Mouse (Mus musculus) heart, embryonic 10.5 days (tissue): ENCODE results near the gene Anks4b. TPM values are rescaled to one million over a fixed set of nuclear protein-coding genes. Genes with fewer than 3 reads are reported as not detected.

Source experiments
- DNase-seq: peaks from one replicate; pipeline ENCODE4 v3.0.0-alpha.2; 2017; ENCODE audit warnings: low spot score
- H3K27ac ChIP-seq: fragments of 300-500 bp; sonication (generic); 2 replicates; pipeline ENCODE4 v1.5.1; 2016; ENCODE audit warnings: mild to moderate bottlenecking
- H3K27me3 ChIP-seq: fragments of 300-500 bp; sonication (generic); 2 replicates; pipeline ENCODE4 v1.6.1; 2016; ENCODE audit warnings: mild to moderate bottlenecking; ENCODE audit not compliant: poor library complexity, insufficient read depth, severe bottlenecking
- H3K36me3 ChIP-seq: fragments of 300-500 bp; sonication (generic); 2 replicates; pipeline ENCODE4 v1.6.1; 2016; ENCODE audit warnings: mild to moderate bottlenecking, moderate library complexity
- H3K4me1 ChIP-seq: fragments of 300-500 bp; sonication (generic); 2 replicates; pipeline ENCODE4 v1.6.1; 2016; ENCODE audit warnings: mild to moderate bottlenecking
- H3K4me3 ChIP-seq: fragments of 300-500 bp; sonication (generic); 2 replicates; pipeline ENCODE4 v1.5.1; 2016; ENCODE audit warnings: mild to moderate bottlenecking, moderate library complexity
- H3K9me3 ChIP-seq: fragments of 300-500 bp; sonication (generic); 2 replicates; pipeline ENCODE4 v1.6.1; 2016; ENCODE audit warnings: mild to moderate bottlenecking, moderate library complexity
- WGBS: fragments of 180-500 bp; shearing (Covaris S2); methylation state at CpG from one replicate; pipeline ENCODE4 v1.1.7; 2016; 5-methylcytosine and 5-hydroxymethylcytosine counted together
- polyA plus RNA-seq: library from polyadenylated mRNA; unstranded; fragments of >200 nt; fragmentation: Nextera tagmentation; extraction: Ambion mirVana; gene quantifications from 2 replicates; pipeline ENCODE4 v1.2.1, GENCODE M21; 2016

Anks4b gene
- polyA plus RNA-seq, 1 experiment from 2014 or later, result 0.06 TPM

GRCm38 (mm10) chr7:120192816-120193215, 19.2 kb downstream of the Anks4b start:
- Histone ChIP-seq H3K4me1 (no peaks in the 10 kb centered on the region), H3K27me3 (no peaks in the 10 kb centered on the region), H3K9me3 (no peaks in the 10 kb centered on the region), H3K27ac (no peak overlapping the region), H3K4me3 (no peak overlapping the region), H3K36me3 (no peaks in the 10 kb centered on the region)
- 66% methylated on average over 6 of the region's 6 CpGs for WGBS
- no peak for DNase-seq

DNA sequence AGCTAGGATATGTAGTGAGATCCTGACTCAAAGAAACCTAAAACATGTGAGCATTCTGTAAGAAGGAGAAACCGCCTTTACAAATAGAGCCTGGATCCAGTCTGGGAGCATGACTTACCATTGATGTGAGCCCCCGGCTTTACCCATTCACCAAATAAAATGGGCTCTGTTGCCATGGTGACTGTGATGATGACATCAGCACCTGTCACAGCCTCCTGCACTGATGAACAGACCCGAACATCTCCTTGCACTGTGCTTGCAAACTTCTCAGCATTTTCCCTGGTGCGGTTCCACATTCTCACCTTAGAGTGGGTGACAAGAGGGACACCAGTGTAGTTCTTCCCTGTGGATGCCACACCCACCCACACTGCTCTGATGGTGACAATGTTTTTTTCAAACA, 21.5 kb downstream of the Anks4b start:
- no peak overlapping the region for H3K4me3 ChIP-seq
- no peaks in the 10 kb centered on the region for H3K36me3 ChIP-seq
- no peak overlapping the region for H3K27ac ChIP-seq
- H3K4me1 ChIP-seq, result no peaks in the 10 kb centered on the region
- WGBS, result 81% methylated on average over 4 of the region's 4 CpGs
- no peaks in the 10 kb centered on the region for H3K9me3 ChIP-seq
- DNase-seq, result no peak
- peaks cover 12% of the 10 kb centered on the region for H3K27me3 ChIP-seq

GRCm38 (mm10) chr7:120201231-120201744, 27.6 kb downstream of the Anks4b start:
- WGBS, result 4% methylated on average over 14 of the region's 14 CpGs
- H3K4me3 ChIP-seq, result peak overlapping the region; percentile 50
- peaks cover 45% of the 10 kb centered on the region for H3K27me3 ChIP-seq
- H3K36me3 ChIP-seq, result no peaks in the 10 kb centered on the region
- DNase-seq, result no peak
- H3K9me3 ChIP-seq, result no peaks in the 10 kb centered on the region
- no peak overlapping the region for H3K27ac ChIP-seq
- H3K4me1 ChIP-seq, result peaks cover 12% of the 10 kb centered on the region

GRCm38 (mm10) chr7:120201771-120202170, 28.1 kb downstream of the Anks4b start, which contains the start of gene Crym:
TSS of gene Crym (minus strand) at chr7:120202111.
- Histone ChIP-seq H3K27me3 (peaks cover 45% of the 10 kb centered on the region), H3K27ac (0 out of 2 replicates have a peak within 1 kb of the TSS, but pooled peaks have one; percentile 32), H3K4me1 (peaks cover 12% of the 10 kb centered on the region), H3K36me3 (no peaks in the 10 kb centered on the region), H3K9me3 (no peaks in the 10 kb centered on the region), H3K4me3 (peak within 1 kb of the TSS; percentile 50)
- 2% methylated on average over 26 of the region's 26 CpGs for WGBS
- DNase-seq, result no peak

DNA sequence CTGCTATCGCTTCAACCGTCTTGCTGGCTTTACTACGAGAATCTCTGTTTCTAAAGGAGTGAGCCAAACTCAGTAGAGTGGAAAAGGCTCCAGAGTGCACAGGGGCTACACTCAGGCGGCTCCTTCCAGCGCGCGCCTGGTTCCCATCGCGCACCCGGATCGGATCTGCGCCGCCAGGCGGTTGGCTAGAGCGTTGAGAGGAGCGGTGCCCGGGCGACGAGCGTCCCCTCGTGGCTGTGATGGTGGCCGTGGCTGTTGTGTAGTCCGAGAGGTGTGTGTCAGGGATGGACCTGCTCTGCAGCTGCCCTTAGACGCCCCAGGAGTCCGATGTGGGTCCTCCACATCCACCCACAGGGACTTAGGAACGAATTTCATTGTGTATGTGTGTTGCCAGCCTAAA, 30.1 kb downstream of the Anks4b start, which contains the start of gene Abca14:
Gene Abca14, plus strand, starts transcription at position 173 of the 400 bp plus-strand sequence.
- Histone ChIP-seq H3K4me3 (no peak within 1 kb of the TSS), H3K27me3 (peaks cover 45% of the 10 kb centered on the region), H3K9me3 (no peaks in the 10 kb centered on the region), H3K4me1 (peaks cover 12% of the 10 kb centered on the region), H3K36me3 (no peaks in the 10 kb centered on the region), H3K27ac (no peak within 1 kb of the TSS)
- peak; percentile 81 for DNase-seq
- WGBS, result 5% methylated on average over 26 of the region's 26 CpGs

DNA sequence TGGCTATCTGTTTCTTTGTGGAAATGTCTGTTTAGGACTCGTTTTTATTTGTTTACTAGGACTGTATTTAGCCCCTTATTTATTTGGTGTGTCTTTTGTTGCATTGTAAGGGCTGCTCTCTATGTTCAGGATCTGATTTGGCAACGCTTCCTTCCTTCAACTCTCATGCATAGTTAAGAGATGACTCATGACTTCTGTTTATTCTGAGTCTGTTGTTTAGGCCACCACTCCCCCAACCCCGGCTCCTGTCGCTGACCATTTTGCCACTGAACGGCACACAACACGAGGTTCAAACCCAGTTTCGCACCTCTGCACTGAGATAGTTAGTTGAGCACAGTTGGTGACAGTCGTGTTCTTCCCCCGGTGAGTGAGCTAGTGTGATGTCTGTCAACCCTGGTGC, 32.3 kb downstream of the Anks4b start:
- Histone ChIP-seq H3K36me3 (no peaks in the 10 kb centered on the region), H3K4me1 (peaks cover 10% of the 10 kb centered on the region), H3K4me3 (no peak overlapping the region), H3K27ac (no peak overlapping the region), H3K9me3 (no peaks in the 10 kb centered on the region), H3K27me3 (peaks cover 26% of the 10 kb centered on the region)
- 36% methylated on average over 9 of the region's 9 CpGs for WGBS
- DNase-seq, result no peak

DNA sequence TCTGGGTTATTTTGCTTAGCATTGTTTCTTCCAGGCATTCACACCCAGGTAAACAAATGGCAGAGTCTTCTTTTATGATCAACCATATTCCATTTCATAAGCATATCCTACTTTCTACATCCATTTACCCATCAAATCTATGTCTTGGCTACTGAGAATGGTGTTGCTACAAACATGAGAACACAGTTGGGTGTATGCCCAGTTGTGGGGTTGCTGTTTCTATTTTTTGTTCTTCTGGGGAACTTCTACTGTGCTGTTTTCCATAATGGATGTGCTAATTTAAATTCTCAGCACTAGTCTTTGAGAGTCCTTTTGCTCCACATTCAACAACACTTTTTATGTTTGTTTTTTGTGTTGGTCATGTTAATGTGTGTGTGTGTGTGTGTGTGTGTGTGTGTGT, 54.9 kb downstream of the Anks4b start:
- Histone ChIP-seq H3K36me3 (no peaks in the 10 kb centered on the region), H3K27ac (no peak overlapping the region), H3K9me3 (no peaks in the 10 kb centered on the region), H3K27me3 (no peaks in the 10 kb centered on the region), H3K4me3 (no peak overlapping the region), H3K4me1 (no peaks in the 10 kb centered on the region)
- DNase-seq, result no peak

Other genes starting within 250 kb of the Anks4b start
- not detected in 2 replicates for gene Dnah3, start 78.6 kb upstream of the Anks4b start, polyA plus RNA-seq
- 18.1 and 20.4 TPM in 2 replicates for gene Tmem159, start 71.5 kb upstream of the Anks4b start, polyA plus RNA-seq
- not detected in 2 replicates for gene Zp2, start 28.6 kb upstream of the Anks4b start, polyA plus RNA-seq
- gene Crym, start 28.3 kb downstream of the Anks4b start, polyA plus RNA-seq, result 2.3 and 5.5 TPM in 2 replicates
- gene Abca14, start 30.1 kb downstream of the Anks4b start, polyA plus RNA-seq, result 0.15 TPM in 1 of 2 replicates, not detected in the other
- gene Abca15, start 154.8 kb downstream of the Anks4b start, polyA plus RNA-seq, result not detected in 2 replicates
- gene Abca16, start 235.8 kb downstream of the Anks4b start, polyA plus RNA-seq, result not detected in 2 replicates